Mouse (Mus musculus): ENCODE results near the gene Wbp2nl. TPM values are rescaled to one million over a fixed set of nuclear protein-coding genes. Genes with fewer than 3 reads are reported as not detected.

Wbp2nl gene
- polyA plus RNA-seq, 1 experiment from 2014 or later = not detected

- Histone ChIP-seq H3K27me3 (peaks cover 38% of the 10 kb centered on the region), H3K27ac (replicated peaks) (no peak within 1 kb of the TSS), H3K4me1 (peaks cover 17% of the 10 kb centered on the region), H3K4me2 (replicated peaks) (peak within 1 kb of the TSS; percentile 98), H3K36me3 (no peaks in the 10 kb centered on the region), H3K9ac (peak within 1 kb of the TSS; percentile 29), H3K9me3 (replicated peaks) (no peaks in the 10 kb centered on the region), H3K4me3 (replicated peaks) (peak within 1 kb of the TSS; percentile 60)
- 22% methylated on average over 6 of the region's 6 CpGs for WGBS
- ATAC-seq (ENCODE audit: insufficient number of reproducible peaks, low FRiP score, low TSS enrichment, low read depth) = no peak
Observed at GRCm38 (mm10) chr15:82274593-82274926, 24.2 kb upstream of the Wbp2nl start, which contains the start of gene Sept3. Gene Sept3 (plus strand): TSS chr15:82274893.

DNA sequence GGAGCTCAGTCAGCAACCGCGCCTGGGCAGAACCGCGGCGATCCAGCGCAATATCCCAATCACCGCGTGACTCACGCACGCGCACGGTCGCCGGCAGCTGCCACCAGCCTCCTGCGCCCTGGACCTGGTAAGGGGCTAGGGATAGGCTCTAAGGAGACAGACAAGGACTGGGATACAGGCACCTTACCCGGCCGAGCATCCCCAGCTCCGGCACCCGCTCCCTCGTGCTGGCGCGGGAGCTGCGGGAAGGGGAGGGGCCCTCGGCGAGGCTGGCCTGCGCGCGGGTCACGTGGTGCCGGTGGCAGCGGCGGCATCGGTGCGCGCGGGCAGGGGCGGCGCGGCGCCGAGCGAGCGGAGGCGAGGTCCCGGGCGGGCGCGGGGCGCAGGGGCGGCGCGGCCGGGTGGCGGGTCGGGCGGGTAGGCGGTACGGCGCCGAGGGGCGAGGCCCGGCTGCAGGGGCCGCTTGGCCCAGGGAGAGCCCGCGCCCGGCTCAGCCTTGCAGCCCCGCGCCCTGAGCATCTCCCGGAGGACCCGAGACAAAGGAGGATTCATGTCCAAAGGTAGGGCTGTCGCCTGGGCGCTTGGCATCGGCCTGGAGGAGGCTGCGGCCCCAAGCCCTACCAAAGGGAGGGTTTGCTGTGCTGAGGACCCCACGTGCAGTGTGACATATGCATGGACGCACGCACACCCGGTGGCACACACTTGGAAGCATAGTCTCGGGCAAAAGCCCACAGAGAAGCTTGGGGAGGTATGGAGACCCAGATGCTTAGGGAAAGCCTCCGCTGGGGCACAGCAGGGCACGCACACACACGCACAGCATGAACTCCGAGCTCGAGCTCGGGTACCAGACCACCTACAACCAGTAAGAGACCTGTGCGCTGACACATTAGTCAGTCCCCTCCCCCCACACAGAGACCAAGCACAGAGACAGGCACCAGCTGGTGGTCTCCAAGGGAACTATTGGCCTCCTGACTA, 23.5 kb upstream of the Wbp2nl start:
- ATAC-seq (ENCODE audit: insufficient number of reproducible peaks, low FRiP score, low TSS enrichment, low read depth) = peak; percentile 41
- under 1% methylated on average over 78 of the region's 86 CpGs for WGBS
- no peaks in the 10 kb centered on the region for H3K9me3 ChIP-seq (replicated peaks)
- no peak overlapping the region for H3K27ac ChIP-seq (replicated peaks)
- H3K4me1 ChIP-seq = peaks cover 17% of the 10 kb centered on the region
- H3K27me3 ChIP-seq = peaks cover 38% of the 10 kb centered on the region
- peak overlapping the region; percentile 60 for H3K4me3 ChIP-seq (replicated peaks)
- H3K36me3 ChIP-seq = 0 out of 2 replicates have a peak, but pooled peaks cover under 1% of the 10 kb centered on the region
- peak overlapping the region; percentile 98 for H3K4me2 ChIP-seq (replicated peaks)
- H3K9ac ChIP-seq = peak overlapping the region; percentile 29

DNA sequence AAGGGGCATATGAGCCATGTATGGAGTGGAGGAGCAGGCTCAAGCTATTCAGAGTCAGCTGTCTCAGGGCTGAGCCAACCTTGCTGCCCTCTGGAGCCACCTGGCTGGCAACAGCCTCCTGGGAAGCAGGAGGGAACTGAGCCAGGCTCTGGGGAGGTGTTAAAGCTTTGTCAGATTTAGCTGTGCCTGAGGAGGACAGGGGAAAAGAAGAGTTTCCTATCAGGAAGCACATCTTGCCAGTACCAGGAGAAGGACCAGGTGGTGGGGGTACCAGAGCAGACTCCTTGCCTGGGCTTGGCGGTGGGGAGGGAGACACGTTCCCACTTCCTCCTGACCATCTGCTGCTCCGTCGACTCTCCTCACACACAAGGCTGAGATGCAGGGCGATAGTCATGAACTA, 21.2 kb upstream of the Wbp2nl start:
- no peak overlapping the region for H3K9ac ChIP-seq
- peaks cover 17% of the 10 kb centered on the region for H3K4me1 ChIP-seq
- H3K27me3 ChIP-seq = peaks cover 26% of the 10 kb centered on the region
- H3K9me3 ChIP-seq (replicated peaks) = no peaks in the 10 kb centered on the region
- ATAC-seq (ENCODE audit: insufficient number of reproducible peaks, low FRiP score, low TSS enrichment, low read depth) = no peak
- no peak overlapping the region for H3K27ac ChIP-seq (replicated peaks)
- H3K4me3 ChIP-seq (replicated peaks) = no peak overlapping the region
- H3K4me2 ChIP-seq (replicated peaks) = no peak overlapping the region
- 0 out of 2 replicates have a peak, but pooled peaks cover 3% of the 10 kb centered on the region for H3K36me3 ChIP-seq
- 83% methylated on average over 5 of the region's 5 CpGs for WGBS

DNA sequence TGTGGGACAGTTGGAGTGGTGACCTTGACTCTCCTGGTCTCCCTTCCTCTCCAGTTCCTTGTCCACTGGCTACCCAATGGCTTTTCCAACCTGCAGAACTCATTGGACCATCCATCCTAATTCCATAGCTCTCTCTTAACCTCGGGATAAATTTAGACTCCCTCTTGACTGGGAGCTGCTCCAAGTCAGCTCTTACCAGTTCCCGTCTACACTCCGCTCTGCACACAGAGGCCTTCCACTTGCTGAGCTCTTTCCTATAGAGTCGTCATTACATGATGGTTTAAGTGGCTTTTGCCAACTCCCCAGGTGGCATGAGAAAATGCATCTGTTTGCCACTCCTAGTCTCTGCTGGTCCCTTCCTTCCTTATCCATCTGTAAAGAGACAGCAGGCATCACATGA, 18.1 kb upstream of the Wbp2nl start:
- H3K27me3 ChIP-seq = no peaks in the 10 kb centered on the region; the same call in 1 of the 2 replicates
- no peak overlapping the region for H3K4me3 ChIP-seq (replicated peaks)
- peaks cover 19% of the 10 kb centered on the region; the same call in 1 of the 2 replicates for H3K36me3 ChIP-seq
- no peaks in the 10 kb centered on the region for H3K9me3 ChIP-seq (replicated peaks)
- H3K4me2 ChIP-seq (replicated peaks) = no peak overlapping the region
- H3K27ac ChIP-seq (replicated peaks) = no peak overlapping the region
- no peak for ATAC-seq (ENCODE audit: insufficient number of reproducible peaks, low FRiP score, low TSS enrichment, low read depth)
- WGBS = 73% methylated on average over 4 of the region's 4 CpGs
- H3K9ac ChIP-seq = no peak overlapping the region
- H3K4me1 ChIP-seq = peaks cover 8% of the 10 kb centered on the region

GRCm38 (mm10) chr15:82286157-82286556, 12.6 kb upstream of the Wbp2nl start:
- H3K36me3 ChIP-seq = peaks cover 28% of the 10 kb centered on the region; the same call in 1 of the 2 replicates
- ATAC-seq (ENCODE audit: insufficient number of reproducible peaks, low FRiP score, low TSS enrichment, low read depth) = no peak
- no peaks in the 10 kb centered on the region for H3K9me3 ChIP-seq (replicated peaks)

GRCm38 (mm10) chr15:82290252-82290651, 8.5 kb upstream of the Wbp2nl start:
- no peak overlapping the region for H3K4me3 ChIP-seq (replicated peaks)
- no peaks in the 10 kb centered on the region for H3K9me3 ChIP-seq (replicated peaks)
- H3K27ac ChIP-seq (replicated peaks) = no peak overlapping the region
- 85% methylated on average over 7 of the region's 7 CpGs for whole genome bisulfite sequencing
- peaks cover 15% of the 10 kb centered on the region; the same call in 1 of the 2 replicates for H3K36me3 ChIP-seq
- peaks cover 11% of the 10 kb centered on the region for H3K4me1 ChIP-seq
- ATAC-seq (ENCODE audit: insufficient number of reproducible peaks, low FRiP score, low TSS enrichment, low read depth) = no peak
- H3K9ac ChIP-seq = no peak overlapping the region
- no peak overlapping the region for H3K4me2 ChIP-seq (replicated peaks)
- no peaks in the 10 kb centered on the region for H3K27me3 ChIP-seq

More at GRCm38 (mm10) chr15:82286157-82286556, 12.6 kb upstream of the Wbp2nl start:
- H3K4me3 ChIP-seq (replicated peaks) = no peak overlapping the region
- no peak overlapping the region for H3K27ac ChIP-seq (replicated peaks)
- no peak overlapping the region for H3K9ac ChIP-seq
- H3K4me1 ChIP-seq = no peaks in the 10 kb centered on the region
- no peaks in the 10 kb centered on the region for H3K27me3 ChIP-seq
- no peak overlapping the region for H3K4me2 ChIP-seq (replicated peaks)
- WGBS = 68% methylated on average over 12 of the region's 12 CpGs

GRCm38 (mm10) chr15:82292851-82293250, 5.9 kb upstream of the Wbp2nl start:
- Histone ChIP-seq H3K27ac (replicated peaks) (no peak overlapping the region), H3K36me3 (peaks cover 4% of the 10 kb centered on the region; the same call in 1 of the 2 replicates), H3K4me2 (replicated peaks) (peak overlapping the region; percentile 26; the same call in 1 of the 2 replicates), H3K9me3 (replicated peaks) (no peaks in the 10 kb centered on the region), H3K4me3 (replicated peaks) (no peak overlapping the region), H3K4me1 (peaks cover 11% of the 10 kb centered on the region), H3K9ac (no peak overlapping the region), H3K27me3 (no peaks in the 10 kb centered on the region)
- 22% methylated on average over 5 of the region's 5 CpGs for WGBS
- ATAC-seq (ENCODE audit: insufficient number of reproducible peaks, low FRiP score, low TSS enrichment, low read depth) = peak; percentile 54; the same call in 1 of the 2 replicates

GRCm38 (mm10) chr15:82293271-82293711, 5.5 kb upstream of the Wbp2nl start:
- Histone ChIP-seq H3K36me3 (peaks cover 4% of the 10 kb centered on the region; the same call in 1 of the 2 replicates), H3K4me3 (replicated peaks) (no peak overlapping the region), H3K27me3 (no peaks in the 10 kb centered on the region), H3K9me3 (replicated peaks) (no peaks in the 10 kb centered on the region), H3K4me2 (replicated peaks) (peak overlapping the region; percentile 26), H3K9ac (no peak overlapping the region), H3K4me1 (peaks cover 11% of the 10 kb centered on the region), H3K27ac (replicated peaks) (no peak overlapping the region)
- ATAC-seq (ENCODE audit: insufficient number of reproducible peaks, low FRiP score, low TSS enrichment, low read depth) = peak; percentile 51; the same call in 1 of the 2 replicates
- WGBS = 13% methylated on average over 7 of the region's 7 CpGs

GRCm38 (mm10) chr15:82294059-82294458, 4.7 kb upstream of the Wbp2nl start:
- no peaks in the 10 kb centered on the region for H3K9me3 ChIP-seq (replicated peaks)
- H3K36me3 ChIP-seq = peaks cover 1% of the 10 kb centered on the region; the same call in 1 of the 2 replicates
- 46% methylated on average over 8 of the region's 8 CpGs for WGBS
- H3K27me3 ChIP-seq = no peaks in the 10 kb centered on the region
- no peak overlapping the region for H3K9ac ChIP-seq
- peaks cover 13% of the 10 kb centered on the region for H3K4me1 ChIP-seq
- H3K27ac ChIP-seq (replicated peaks) = no peak overlapping the region
- H3K4me2 ChIP-seq (replicated peaks) = no peak overlapping the region
- no peak overlapping the region for H3K4me3 ChIP-seq (replicated peaks)
- ATAC-seq (ENCODE audit: insufficient number of reproducible peaks, low FRiP score, low TSS enrichment, low read depth) = no peak

- ATAC-seq (ENCODE audit: insufficient number of reproducible peaks, low FRiP score, low TSS enrichment, low read depth) = no peak
- Histone ChIP-seq H3K4me1 (no peaks in the 10 kb centered on the region), H3K36me3 (no peaks in the 10 kb centered on the region), H3K27ac (replicated peaks) (no peak overlapping the region), H3K9me3 (replicated peaks) (no peaks in the 10 kb centered on the region), H3K4me2 (replicated peaks) (no peak overlapping the region), H3K4me3 (replicated peaks) (no peak overlapping the region), H3K9ac (no peak overlapping the region), H3K27me3 (no peaks in the 10 kb centered on the region)
- 73% methylated on average over 3 of the region's 3 CpGs for WGBS
Observed at GRCm38 (mm10) chr15:82307107-82307506, 8.4 kb downstream of the Wbp2nl start.

- Histone ChIP-seq H3K9me3 (replicated peaks) (no peaks in the 10 kb centered on the region), H3K36me3 (no peaks in the 10 kb centered on the region), H3K4me3 (replicated peaks) (no peak overlapping the region), H3K4me2 (replicated peaks) (no peak overlapping the region), H3K4me1 (no peaks in the 10 kb centered on the region), H3K9ac (no peak overlapping the region), H3K27me3 (no peaks in the 10 kb centered on the region), H3K27ac (replicated peaks) (no peak overlapping the region)
- ATAC-seq (ENCODE audit: insufficient number of reproducible peaks, low FRiP score, low TSS enrichment, low read depth) = no peak
- WGBS = 39% methylated on average over 3 of the region's 3 CpGs
Observed at GRCm38 (mm10) chr15:82308416-82308815, 9.7 kb downstream of the Wbp2nl start.
